Mouse (Mus musculus) kidney, postnatal 0 days (tissue): Measurements from ENCODE around the gene Cacna1c. TPM values are rescaled to one million over a fixed set of nuclear protein-coding genes. Genes with fewer than 3 reads are reported as not detected.

Experiments
- ATAC-seq: fragments of 200-750 bp; cut with Nextera tagmentation; replicated peaks from 2 replicates; pipeline ENCODE4 v1.8.0; 2017; ENCODE audit warnings: low read depth, moderate number of reproducible peaks, moderate TSS enrichment, moderate library complexity; ENCODE audit not compliant: low FRiP score
- DNase-seq: peaks from one replicate; pipeline ENCODE4 v3.0.0-alpha.2; 2016; ENCODE audit warnings: low spot score
- H3K27ac ChIP-seq: fragments of 300-500 bp; sonication (generic); 2 replicates; pipeline ENCODE4 v1.5.1; 2014; ENCODE audit warnings: mild to moderate bottlenecking
- H3K27me3 ChIP-seq: fragments of 300-500 bp; sonication (generic); 2 replicates; pipeline ENCODE4 v1.6.1; 2014; ENCODE audit warnings: low read length, mixed read lengths; ENCODE audit not compliant: insufficient read depth
- H3K36me3 ChIP-seq: fragments of 300-500 bp; sonication (generic); 2 replicates; pipeline ENCODE4 v1.6.1; 2014; ENCODE audit warnings: low read length, mixed read lengths; ENCODE audit not compliant: insufficient read depth
- H3K4me1 ChIP-seq: fragments of 300-500 bp; sonication (generic); replicated peaks from 2 replicates; pipeline ENCODE4 v1.6.1; 2014; ENCODE audit warnings: antibody characterized with exemption, low read length, mixed read lengths; ENCODE audit not compliant: insufficient read depth
- H3K4me2 ChIP-seq: fragments of 300-500 bp; sonication (generic); 2 replicates; pipeline ENCODE4 v1.6.1; 2014; ENCODE audit warnings: mild to moderate bottlenecking, low read length, moderate library complexity, mixed read lengths
- H3K4me3 ChIP-seq: fragments of 300-500 bp; sonication (generic); replicated peaks from 2 replicates; pipeline ENCODE4 v1.5.1; 2014; ENCODE audit warnings: low read depth, low read length
- H3K9ac ChIP-seq: fragments of 300-500 bp; sonication (generic); 2 replicates; pipeline ENCODE4 v1.6.1; 2014; ENCODE audit warnings: low read depth, low read length
- H3K9me3 ChIP-seq: fragments of 300-500 bp; sonication (generic); replicated peaks from 2 replicates; pipeline ENCODE4 v1.6.1; 2016; ENCODE audit warnings: low read length, inconsistent platforms, mixed read lengths
- CTCF ChIP-seq: IDR thresholded peaks from 2 replicates; pipeline ENCODE4 v1.5.1; 2016; ENCODE audit warnings: antibody characterized with exemption, low read depth, mild to moderate bottlenecking, moderate library complexity
- WGBS: fragments of 180-500 bp; shearing (Covaris S2); extraction: QIAGEN DNeasy Blood & Tissue Kit; methylation state at CpG from one replicate; pipeline ENCODE4 v1.1.7; 2014; 5-methylcytosine and 5-hydroxymethylcytosine counted together
- polyA plus RNA-seq: library from polyadenylated mRNA; unstranded; fragments of >200 nt; fragmentation: Nextera tagmentation; extraction: Ambion mirVana; gene quantifications from 2 replicates; pipeline ENCODE4 v1.2.1, GENCODE M21; 2015

Gene Cacna1c
- polyA plus RNA-seq, 1 experiment from 2014 or later: 1.3 TPM

GRCm38 (mm10) chr6:119200362-119200761, 4.1 kb upstream of the Cacna1c start:
- ATAC-seq: peak; percentile 68
- 63% methylated on average over 5 of the region's 5 CpGs for WGBS
- Histone ChIP-seq H3K4me3 (no peak overlapping the region), H3K4me1 (no peaks in the 10 kb centered on the region), H3K4me2 (no peak overlapping the region), H3K27me3 (no peaks in the 10 kb centered on the region), H3K9ac (no peak overlapping the region), H3K27ac (no peak overlapping the region), H3K9me3 (no peaks in the 10 kb centered on the region), H3K36me3 (peaks cover 4% of the 10 kb centered on the region; the same call in 1 of the 2 replicates)
- no peak for DNase-seq
- TF ChIP-seq CTCF: no peak

GRCm38 (mm10) chr6:119199274-119199879, 3.2 kb upstream of the Cacna1c start:
- no peak for TF ChIP-seq CTCF
- 60% methylated on average over 8 of the region's 8 CpGs for WGBS

GRCm38 (mm10) chr6:119198534-119199273, 2.5 kb upstream of the Cacna1c start:
- ATAC-seq: no peak
- no peak for DNase-seq
- no peak overlapping the region for H3K27ac ChIP-seq

More at GRCm38 (mm10) chr6:119199274-119199879, 3.2 kb upstream of the Cacna1c start:
- Histone ChIP-seq H3K27me3 (no peaks in the 10 kb centered on the region), H3K4me3 (no peak overlapping the region), H3K27ac (no peak overlapping the region), H3K36me3 (peaks cover 4% of the 10 kb centered on the region; the same call in 1 of the 2 replicates), H3K4me1 (no peaks in the 10 kb centered on the region), H3K9ac (no peak overlapping the region), H3K9me3 (no peaks in the 10 kb centered on the region), H3K4me2 (no peak overlapping the region)
- DNase-seq: no peak
- ATAC-seq: no peak

GRCm38 (mm10) chr6:119194601-119195000, 1.6 kb downstream of the Cacna1c start:
- Histone ChIP-seq H3K4me3 (no peak overlapping the region), H3K9me3 (no peaks in the 10 kb centered on the region), H3K9ac (no peak overlapping the region), H3K4me2 (no peak overlapping the region), H3K4me1 (no peaks in the 10 kb centered on the region), H3K27me3 (no peaks in the 10 kb centered on the region), H3K27ac (no peak overlapping the region), H3K36me3 (peaks cover 7% of the 10 kb centered on the region; the same call in 1 of the 2 replicates)
- WGBS: 78% methylated on average over 7 of the region's 7 CpGs
- TF ChIP-seq CTCF: no peak
- ATAC-seq (no peak), DNase-seq (no peak)

More at GRCm38 (mm10) chr6:119198534-119199273, 2.5 kb upstream of the Cacna1c start:
- Histone ChIP-seq H3K4me2 (no peak overlapping the region), H3K4me3 (no peak overlapping the region), H3K27me3 (no peaks in the 10 kb centered on the region), H3K9me3 (no peaks in the 10 kb centered on the region), H3K36me3 (peaks cover 2% of the 10 kb centered on the region; the same call in 1 of the 2 replicates), H3K4me1 (no peaks in the 10 kb centered on the region), H3K9ac (no peak overlapping the region)
- WGBS: 52% methylated on average over 15 of the region's 15 CpGs
- TF ChIP-seq CTCF: no peak

- H3K4me3 ChIP-seq: no peak overlapping the region
- no peaks in the 10 kb centered on the region for H3K9me3 ChIP-seq
- H3K9ac ChIP-seq: no peak overlapping the region
- 0 out of 2 replicates have a peak overlapping the region, but pooled peaks have one; percentile 6 for H3K27ac ChIP-seq
- no peaks in the 10 kb centered on the region for H3K4me1 ChIP-seq
- peaks cover 9% of the 10 kb centered on the region; the same call in 1 of the 2 replicates for H3K36me3 ChIP-seq
- WGBS: 58% methylated on average over 9 of the region's 9 CpGs
- no peak overlapping the region for H3K4me2 ChIP-seq
- no peak for TF ChIP-seq CTCF
- DNase-seq: no peak
- no peaks in the 10 kb centered on the region for H3K27me3 ChIP-seq
- no peak for ATAC-seq
These were observed 2.1 kb downstream of the Cacna1c start for GRCm38 (mm10) chr6:119194161-119194560.

- ATAC-seq: no peak
These were observed 2.6 kb downstream of the Cacna1c start for GRCm38 (mm10) chr6:119193571-119194154.

More at GRCm38 (mm10) chr6:119193571-119194154, 2.6 kb downstream of the Cacna1c start:
- no peaks in the 10 kb centered on the region for H3K27me3 ChIP-seq
- H3K36me3 ChIP-seq: peaks cover 9% of the 10 kb centered on the region; the same call in 1 of the 2 replicates
- H3K27ac ChIP-seq: 0 out of 2 replicates have a peak overlapping the region, but pooled peaks have one; percentile 6
- no peak for TF ChIP-seq CTCF
- H3K9me3 ChIP-seq: no peaks in the 10 kb centered on the region
- H3K9ac ChIP-seq: no peak overlapping the region
- 42% methylated on average over 15 of the region's 15 CpGs for whole genome bisulfite sequencing
- H3K4me2 ChIP-seq: no peak overlapping the region
- no peaks in the 10 kb centered on the region for H3K4me1 ChIP-seq
- H3K4me3 ChIP-seq: no peak overlapping the region
- peak; percentile 52 for DNase-seq
